Mouse (Mus musculus): ENCODE results near the gene Cldn11.

GRCm38 (mm10) chr3:31199162-31199877 is 49.6 kb downstream of the Cldn11 start:
- TF ChIP-seq CTCF (IDR thresholded peaks at IDR 0.05; ENCODE audit: low read depth, low read length), result no peak
- TF ChIP-seq POLR2A (IDR thresholded peaks at IDR 0.05; ENCODE audit: insufficient read depth, low read length), result no peak
- no peak for TF ChIP-seq EP300 (IDR thresholded peaks at IDR 0.05; ENCODE audit: insufficient read depth, low read depth, low read length)
